Mouse (Mus musculus): ENCODE results near the gene Ormdl3. TPM values are rescaled to one million over a fixed set of nuclear protein-coding genes. Genes with fewer than 3 reads are reported as not detected.

Ormdl3 gene
- polyA plus RNA-seq, 1 experiment, result 43.5 TPM

DNA sequence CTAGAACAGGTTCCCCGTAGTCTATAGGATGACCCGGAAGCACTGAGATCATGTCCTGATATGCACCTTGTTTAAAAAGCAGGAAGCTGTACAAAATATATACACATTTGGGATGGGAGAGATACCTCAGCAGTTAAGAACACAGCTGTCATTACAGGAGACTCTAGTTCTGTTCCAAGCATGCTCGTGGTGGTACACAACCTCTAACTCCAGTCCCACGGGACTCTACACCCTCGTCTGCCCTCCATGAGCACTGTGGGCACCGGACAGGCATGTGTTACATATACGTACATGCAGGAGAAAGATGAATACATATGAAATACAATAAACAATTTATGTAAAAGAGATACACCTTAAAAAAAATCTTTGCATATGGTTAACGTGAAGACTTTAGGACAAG is 44.6 kb downstream of the Ormdl3 start:
- H3K27me3 ChIP-seq (ENCODE audit: control insufficient read depth, insufficient read depth, insufficient read length), result peaks cover 31% of the 10 kb centered on the region
- H3K79me2 ChIP-seq (ENCODE audit: control insufficient read depth, insufficient read depth), result no peaks in the 10 kb centered on the region
- H3K36me3 ChIP-seq (ENCODE audit: control insufficient read depth, insufficient read depth), result no peaks in the 10 kb centered on the region
- TF ChIP-seq SRF (IDR thresholded peaks at IDR 0.05; ENCODE audit: control insufficient read depth, insufficient read length, low read depth), result no peak
- TF ChIP-seq USF1 (IDR thresholded peaks at IDR 0.05; ENCODE audit: low read depth), result no peak
- TF ChIP-seq POLR2A (IDR thresholded peaks at IDR 0.05; ENCODE audit: insufficient read length, low read depth), result no peak
- TF ChIP-seq TCF3 (IDR thresholded peaks at IDR 0.05; ENCODE audit: insufficient read length, low read depth), result no peak
- TF ChIP-seq MAX (IDR thresholded peaks at IDR 0.05; ENCODE audit: low read depth), result no peak
- TF ChIP-seq CEBPB (IDR thresholded peaks at IDR 0.05; ENCODE audit: insufficient read depth, poor library complexity, severe bottlenecking), result no peak
- TF ChIP-seq E2F4 (IDR thresholded peaks at IDR 0.05; ENCODE audit: insufficient read depth), result no peak
- TF ChIP-seq TCF12 (IDR thresholded peaks at IDR 0.05; ENCODE audit: insufficient read depth, poor library complexity, severe bottlenecking), result no peak
- TF ChIP-seq REST (IDR thresholded peaks at IDR 0.05; ENCODE audit: insufficient read depth, insufficient read length), result no peak
- no peak for TF ChIP-seq MYOG (IDR thresholded peaks at IDR 0.05; ENCODE audit: control insufficient read depth in 1 of 3, insufficient read depth in 1 of 3, insufficient read length in 2 of 3, low read depth in 2 of 3)
- no peak for TF ChIP-seq POLR2AphosphoS2 (IDR thresholded peaks at IDR 0.05; ENCODE audit: insufficient read length, low read depth)
- TF ChIP-seq MYOD1 (IDR thresholded peaks at IDR 0.05; ENCODE audit: control insufficient read depth in 1 of 3, insufficient read length in 2 of 3, low read depth in 2 of 3), result no peak
- no peak overlapping the region for H3K4me2 ChIP-seq (ENCODE audit: low read depth)
- no peak overlapping the region for H3ac ChIP-seq (ENCODE audit: control insufficient read depth, insufficient read length)
- no peak overlapping the region for H3K4me3 ChIP-seq

GRCm38 (mm10) chr11:98540319-98540718 is 46.8 kb downstream of the Ormdl3 start:
- no peak overlapping the region for H3ac ChIP-seq (ENCODE audit: control insufficient read depth, insufficient read length)
- no peak overlapping the region for H3K4me2 ChIP-seq (ENCODE audit: low read depth)
- H3K79me2 ChIP-seq (ENCODE audit: control insufficient read depth, insufficient read depth), result no peaks in the 10 kb centered on the region
- H3K27me3 ChIP-seq (ENCODE audit: control insufficient read depth, insufficient read depth, insufficient read length), result peaks cover 27% of the 10 kb centered on the region
- H3K4me3 ChIP-seq, result no peak overlapping the region
- H3K36me3 ChIP-seq (ENCODE audit: control insufficient read depth, insufficient read depth), result no peaks in the 10 kb centered on the region
- TF ChIP-seq USF1 (IDR thresholded peaks at IDR 0.05; ENCODE audit: low read depth), result no peak

DNA sequence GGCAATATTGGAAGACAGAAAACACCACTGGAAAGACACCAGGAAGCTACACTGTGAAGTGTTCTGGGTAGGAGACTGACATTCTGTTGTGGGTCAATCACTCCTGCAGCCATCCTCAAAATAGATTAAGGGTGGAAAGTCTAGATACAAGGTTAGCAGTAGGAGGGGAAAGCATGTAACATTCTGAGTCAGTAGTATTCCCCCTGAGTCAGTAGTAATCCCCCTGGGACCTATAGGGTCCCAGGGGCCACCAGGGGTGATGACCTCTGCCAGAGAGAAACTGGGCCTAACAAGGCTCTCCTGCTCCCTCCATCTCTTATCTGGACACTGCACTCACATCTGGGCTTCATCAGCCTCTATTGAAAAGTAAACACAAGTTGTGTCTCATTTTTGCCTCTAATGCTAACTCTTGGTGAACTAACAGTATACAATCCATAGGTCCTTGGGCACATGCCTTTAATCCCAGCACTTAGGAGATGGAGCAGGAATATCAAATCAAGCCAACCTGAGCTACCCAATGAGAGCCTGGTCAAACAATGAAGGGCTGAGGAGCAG is 49.6 kb downstream of the Ormdl3 start:
- no peak overlapping the region for H3ac ChIP-seq (ENCODE audit: control insufficient read depth, insufficient read length)
- no peaks in the 10 kb centered on the region for H3K36me3 ChIP-seq (ENCODE audit: control insufficient read depth, insufficient read depth)
- H3K27me3 ChIP-seq (ENCODE audit: control insufficient read depth, insufficient read depth, insufficient read length), result peaks cover 39% of the 10 kb centered on the region
- TF ChIP-seq CEBPB (IDR thresholded peaks at IDR 0.05; ENCODE audit: insufficient read depth, poor library complexity, severe bottlenecking) (no peak), SRF (IDR thresholded peaks at IDR 0.05; ENCODE audit: control insufficient read depth, insufficient read length, low read depth) (no peak), TCF12 (IDR thresholded peaks at IDR 0.05; ENCODE audit: insufficient read depth, poor library complexity, severe bottlenecking) (no peak), POLR2AphosphoS2 (IDR thresholded peaks at IDR 0.05; ENCODE audit: insufficient read length, low read depth) (no peak), USF1 (IDR thresholded peaks at IDR 0.05; ENCODE audit: low read depth) (no peak), MYOD1 (IDR thresholded peaks at IDR 0.05; ENCODE audit: control insufficient read depth in 1 of 3, insufficient read length in 2 of 3, low read depth in 2 of 3) (no peak), E2F4 (IDR thresholded peaks at IDR 0.05; ENCODE audit: insufficient read depth) (no peak), MAX (IDR thresholded peaks at IDR 0.05; ENCODE audit: low read depth) (no peak), MYOG (IDR thresholded peaks at IDR 0.05; ENCODE audit: control insufficient read depth in 1 of 3, insufficient read depth in 1 of 3, insufficient read length in 2 of 3, low read depth in 2 of 3) (no peak), TCF3 (IDR thresholded peaks at IDR 0.05; ENCODE audit: insufficient read length, low read depth) (no peak), REST (IDR thresholded peaks at IDR 0.05; ENCODE audit: insufficient read depth, insufficient read length) (no peak), POLR2A (IDR thresholded peaks at IDR 0.05; ENCODE audit: insufficient read length, low read depth) (no peak)
- H3K4me3 ChIP-seq, result no peak overlapping the region
- no peaks in the 10 kb centered on the region for H3K79me2 ChIP-seq (ENCODE audit: control insufficient read depth, insufficient read depth)
- no peak overlapping the region for H3K4me2 ChIP-seq (ENCODE audit: low read depth)

Other genes starting within 250 kb of the Ormdl3 start
- not detected for gene Ppp1r1b, start 239.0 kb downstream of the Ormdl3 start, polyA plus RNA-seq (2012; fragmentation: generic; extraction: Trizol)
- 25.8 TPM for gene Stard3, start 229.0 kb downstream of the Ormdl3 start, polyA plus RNA-seq (2012; fragmentation: generic; extraction: Trizol)
- gene Tcap, start 203.6 kb downstream of the Ormdl3 start, polyA plus RNA-seq (2012; fragmentation: generic; extraction: Trizol), result 131 TPM
- gene Pnmt, start 200.9 kb downstream of the Ormdl3 start, polyA plus RNA-seq (2012; fragmentation: generic; extraction: Trizol), result 2.2 TPM
- gene Pgap3, start 186.9 kb downstream of the Ormdl3 start, polyA plus RNA-seq (2012; fragmentation: generic; extraction: Trizol), result 8.7 TPM
- gene Erbb2, start 174.9 kb downstream of the Ormdl3 start, polyA plus RNA-seq (2012; fragmentation: generic; extraction: Trizol), result 33.5 TPM
- 112 TPM for gene Mien1, start 148.4 kb downstream of the Ormdl3 start, polyA plus RNA-seq (2012; fragmentation: generic; extraction: Trizol)
- not detected for gene Grb7, start 141.0 kb downstream of the Ormdl3 start, polyA plus RNA-seq (2012; fragmentation: generic; extraction: Trizol)
- not detected for gene Ikzf3, start 41.3 kb downstream of the Ormdl3 start, polyA plus RNA-seq (2012; fragmentation: generic; extraction: Trizol)
- gene Zpbp2, start 36.3 kb downstream of the Ormdl3 start, polyA plus RNA-seq (2012; fragmentation: generic; extraction: Trizol), result not detected
- gene Lrrc3c, start 10.9 kb upstream of the Ormdl3 start, polyA plus RNA-seq (2012; fragmentation: generic; extraction: Trizol), result not detected
- 0.44 TPM for gene Gm12355, start 38.3 kb upstream of the Ormdl3 start, polyA plus RNA-seq (2012; fragmentation: generic; extraction: Trizol)
- gene Gsdma3, start 39.0 kb upstream of the Ormdl3 start, polyA plus RNA-seq (2012; fragmentation: generic; extraction: Trizol), result not detected
- gene Gsdma2, start 59.4 kb upstream of the Ormdl3 start, polyA plus RNA-seq (2012; fragmentation: generic; extraction: Trizol), result not detected
- gene Gsdma, start 77.0 kb upstream of the Ormdl3 start, polyA plus RNA-seq (2012; fragmentation: generic; extraction: Trizol), result 0.04 TPM
- 250 TPM for gene Psmd3, start 95.2 kb upstream of the Ormdl3 start, polyA plus RNA-seq (2012; fragmentation: generic; extraction: Trizol)
- not detected for gene Csf3, start 113.9 kb upstream of the Ormdl3 start, polyA plus RNA-seq (2012; fragmentation: generic; extraction: Trizol)
- gene Med24, start 142.1 kb upstream of the Ormdl3 start, polyA plus RNA-seq (2012; fragmentation: generic; extraction: Trizol), result 32.5 TPM
- gene Thra, start 153.3 kb upstream of the Ormdl3 start, polyA plus RNA-seq (2012; fragmentation: generic; extraction: Trizol), result 68.9 TPM
- 49.1 TPM for gene Nr1d1, start 188.0 kb upstream of the Ormdl3 start, polyA plus RNA-seq (2012; fragmentation: generic; extraction: Trizol)
- 35.6 TPM for gene Msl1, start 208.1 kb upstream of the Ormdl3 start, polyA plus RNA-seq (2012; fragmentation: generic; extraction: Trizol)
- 22.1 TPM for gene Casc3, start 217.5 kb upstream of the Ormdl3 start, polyA plus RNA-seq (2012; fragmentation: generic; extraction: Trizol)
- gene Rapgefl1, start 249.4 kb upstream of the Ormdl3 start, polyA plus RNA-seq (2012; fragmentation: generic; extraction: Trizol), result 3.5 TPM

Data from myocyte (in vitro differentiated cells).